Comparison of ENCODE assay signal across 8 mouse cellular contexts in the genomic region with DNA sequence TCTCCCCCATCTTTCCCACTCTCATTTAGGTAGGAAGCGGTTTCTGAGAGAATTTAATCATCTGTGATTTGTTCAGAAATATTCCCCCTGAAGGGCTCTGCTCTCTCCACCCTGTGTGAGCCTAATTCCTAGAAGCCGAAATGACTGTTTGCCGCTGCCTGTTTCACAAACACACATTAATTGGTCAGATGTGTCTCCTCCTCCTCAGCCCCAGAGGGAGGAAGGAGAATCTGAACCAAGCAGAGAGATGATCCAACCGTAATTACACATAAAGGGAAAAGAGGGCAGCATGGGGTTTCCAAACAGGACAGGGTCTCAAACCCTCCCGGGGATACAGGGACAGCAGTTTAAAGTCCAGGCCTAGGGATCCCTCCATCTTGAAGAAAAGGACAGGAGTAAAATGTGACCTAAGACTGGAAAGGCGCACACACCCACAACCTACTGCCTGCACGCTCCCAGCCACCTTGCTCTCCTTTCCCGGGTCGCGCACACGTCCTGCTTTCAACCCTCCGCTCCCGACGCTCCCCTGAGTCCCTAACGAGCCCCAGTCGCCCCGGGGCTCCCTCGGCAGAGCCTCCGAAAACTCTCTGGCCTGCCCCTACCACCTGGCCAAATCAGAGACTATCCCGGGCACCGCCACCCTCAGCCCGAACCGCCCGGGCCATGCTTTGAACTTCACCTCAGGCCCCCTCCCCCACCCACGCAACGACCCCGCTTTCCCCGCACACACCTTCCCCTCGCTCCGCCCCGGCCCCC. TPM values are rescaled to one million over a fixed set of nuclear protein-coding genes. Genes with fewer than 3 reads are reported as not detected.
DNase-seq lines count a peak whose midpoint lies in the region; ATAC-seq and TF ChIP-seq lines count a peak whose summit lies in the region.

No protein-coding gene starts in this region.

- H3K4me1 ChIP-seq in embryonic fibroblast, embryonic 13.5 days (ENCODE audit: control insufficient read depth, insufficient read depth, low read length) = no peaks in the 10 kb centered on the region; the same call in none of the 2 replicates
- H3K4me1 ChIP-seq in heart, embryonic 14.5 days (ENCODE audit: control insufficient read depth in 2 of 2, insufficient read depth in 2 of 2, low read length in 2 of 2) = peaks cover 7 to 44% of the 10 kb centered on the region in 2 experiments
- peaks cover 27% of the 10 kb centered on the region for H3K4me1 ChIP-seq in kidney, postnatal 0 days (replicated peaks; ENCODE audit: insufficient read depth, low read length)
- peaks cover 45% of the 10 kb centered on the region for H3K4me1 ChIP-seq in liver, postnatal 0 days (ENCODE audit: insufficient read depth)
- H3K4me1 ChIP-seq in neural tube, embryonic 13.5 days (replicated peaks) = peaks cover 58% of the 10 kb centered on the region
- H3K4me1 ChIP-seq in thymus, adult 2 months (replicated peaks; ENCODE audit: control insufficient read depth, insufficient read depth, low read length) = peaks cover 12% of the 10 kb centered on the region

- H3K9ac ChIP-seq in heart, embryonic 14.5 days (ENCODE audit: low read length) = peak overlapping the region; percentile 97
- peak overlapping the region; percentile 98 for H3K9ac ChIP-seq in kidney, postnatal 0 days (ENCODE audit: low read depth, low read length)
- H3K9ac ChIP-seq in liver, postnatal 0 days (replicated peaks) = peak overlapping the region; percentile 88
- peak overlapping the region; percentile 99 for H3K9ac ChIP-seq in neural tube, embryonic 13.5 days

- 0 out of 2 replicates have a peak, but pooled peaks have one; percentile 39 for ATAC-seq in heart, embryonic 14.5 days (ENCODE audit: insufficient number of reproducible peaks, insufficient read depth, low FRiP score, low read depth)
- ATAC-seq in kidney, postnatal 0 days (replicated peaks; ENCODE audit: low FRiP score, low read depth) = peak; percentile 44
- ATAC-seq in liver, postnatal 0 days = peak; percentile 59
- peak; percentile 74 for ATAC-seq in neural tube, embryonic 13.5 days (ENCODE audit: low read depth)

- peak overlapping the region; percentile 74 for H3K27ac ChIP-seq in embryonic fibroblast, embryonic 13.5 days (ENCODE audit: insufficient read depth, low read length)
- peak overlapping the region; percentile 94 to 99 for H3K27ac ChIP-seq in heart, embryonic 14.5 days (replicated peaks in 1 of 2; ENCODE audit: control insufficient read depth in 1 of 2, insufficient read depth in 1 of 2, low read depth in 2 of 2, low read length in 2 of 2)
- H3K27ac ChIP-seq in kidney, postnatal 0 days = peak overlapping the region; percentile 99
- H3K27ac ChIP-seq in liver, postnatal 0 days (ENCODE audit: low read depth) = peak overlapping the region; percentile 98
- peak overlapping the region; percentile 100 for H3K27ac ChIP-seq in neural tube, embryonic 13.5 days (replicated peaks)
- no peak overlapping the region for H3K27ac ChIP-seq in thymus, adult 2 months (ENCODE audit: control insufficient read depth, insufficient read depth, low read length)

- peak overlapping the region; percentile 82 for H3K4me3 ChIP-seq in embryonic fibroblast, embryonic 13.5 days (ENCODE audit: insufficient read depth, low read length)
- H3K4me3 ChIP-seq in heart, embryonic 14.5 days (ENCODE audit: control insufficient read depth in 1 of 2, insufficient read depth in 1 of 2, low read depth in 1 of 2, low read length in 2 of 2) = peak overlapping the region; percentile 90 to 98
- peak overlapping the region; percentile 97 for H3K4me3 ChIP-seq in kidney, postnatal 0 days (replicated peaks; ENCODE audit: low read depth, low read length)
- H3K4me3 ChIP-seq in liver, postnatal 0 days (ENCODE audit: low read depth, low read length) = peak overlapping the region; percentile 78
- peak overlapping the region; percentile 87 for H3K4me3 ChIP-seq in neural tube, embryonic 13.5 days
- H3K4me3 ChIP-seq in thymus, adult 2 months (ENCODE audit: control insufficient read depth, insufficient read depth, low read length) = peak overlapping the region; percentile 58

- no peaks in the 10 kb centered on the region for H3K27me3 ChIP-seq in heart, embryonic 14.5 days (ENCODE audit: control insufficient read depth, insufficient read depth, low read length)
- no peaks in the 10 kb centered on the region for H3K27me3 ChIP-seq in kidney, postnatal 0 days (ENCODE audit: insufficient read depth, low read length)
- H3K27me3 ChIP-seq in liver, postnatal 0 days (ENCODE audit: insufficient read depth, low read length) = no peaks in the 10 kb centered on the region
- no peaks in the 10 kb centered on the region for H3K27me3 ChIP-seq in neural tube, embryonic 13.5 days
- H3K27me3 ChIP-seq in thymus, adult 2 months (ENCODE audit: control insufficient read depth, insufficient read depth, low read length) = no peaks in the 10 kb centered on the region

- no peaks in the 10 kb centered on the region for H3K36me3 ChIP-seq in heart, embryonic 14.5 days (ENCODE audit: control insufficient read depth, insufficient read depth, low read length)
- no peaks in the 10 kb centered on the region for H3K36me3 ChIP-seq in kidney, postnatal 0 days (ENCODE audit: insufficient read depth, low read length)
- no peaks in the 10 kb centered on the region for H3K36me3 ChIP-seq in liver, postnatal 0 days (replicated peaks; ENCODE audit: insufficient read depth, low read length)
- H3K36me3 ChIP-seq in neural tube, embryonic 13.5 days = no peaks in the 10 kb centered on the region
- H3K36me3 ChIP-seq in thymus, adult 2 months (ENCODE audit: control insufficient read depth, insufficient read depth, low read length) = no peaks in the 10 kb centered on the region

- peak; percentile 61 for DNase-seq in ES-CJ7 (ENCODE audit: low read depth, low spot score)
- DNase-seq in brain, adult 2 months (ENCODE audit: low read depth, low spot score) = peak; percentile 83
- DNase-seq in kidney, postnatal 0 days (ENCODE audit: low spot score) = peak; percentile 93
- peak; percentile 51 for DNase-seq in liver, postnatal 0 days
- DNase-seq in thymus, adult 2 months = peak; percentile 52

- WGBS in heart, embryonic 14.5 days = 1% methylated on average over 31 of the region's 31 CpGs
- 1% methylated on average over 31 of the region's 31 CpGs for WGBS in kidney, postnatal 0 days
- under 1% methylated on average over 30 of the region's 31 CpGs for WGBS in liver, postnatal 0 days (ENCODE audit: insufficient replicate concordance)
- WGBS in neural tube, embryonic 13.5 days = 1% methylated on average over 29 of the region's 31 CpGs
- 2% methylated on average over 31 of the region's 31 CpGs for WGBS in thymus, adult 2 months

- no peak for TF ChIP-seq CTCF in embryonic fibroblast, embryonic 13.5 days (IDR thresholded peaks at IDR 0.05; ENCODE audit: borderline replicate concordance, insufficient read depth, low read length)
- peak; percentile 12; the same call in 1 of the 2 replicates for TF ChIP-seq CTCF in kidney, postnatal 0 days (IDR thresholded peaks at IDR 0.05; ENCODE audit: low read depth)
- TF ChIP-seq CTCF in liver, postnatal 0 days (IDR thresholded peaks at IDR 0.05; ENCODE audit: low read depth) = 0 out of 2 replicates have a peak, but pooled peaks have one; percentile 11
- TF ChIP-seq CTCF in thymus, adult 2 months (IDR thresholded peaks at IDR 0.05; ENCODE audit: borderline replicate concordance, control insufficient read depth, extremely low read depth, insufficient read depth, low read length, poor library complexity) = no peak

- TF ChIP-seq EP300 in liver, postnatal 0 days (IDR thresholded peaks at IDR 0.05; ENCODE audit: low read depth) = no peak

- H3K9me3 ChIP-seq in heart, embryonic 14.5 days (ENCODE audit: control insufficient read depth, low read length) = no peaks in the 10 kb centered on the region
- H3K9me3 ChIP-seq in kidney, postnatal 0 days (replicated peaks; ENCODE audit: low read length) = no peaks in the 10 kb centered on the region
- H3K9me3 ChIP-seq in liver, postnatal 0 days (ENCODE audit: low read length) = no peaks in the 10 kb centered on the region
- H3K9me3 ChIP-seq in neural tube, embryonic 13.5 days = no peaks in the 10 kb centered on the region

- H3K4me2 ChIP-seq in heart, embryonic 14.5 days (ENCODE audit: low read length) = peak overlapping the region; percentile 88
- peak overlapping the region; percentile 78 for H3K4me2 ChIP-seq in kidney, postnatal 0 days (ENCODE audit: low read length)
- peak overlapping the region; percentile 77 for H3K4me2 ChIP-seq in liver, postnatal 0 days (ENCODE audit: low read depth, low read length)
- peak overlapping the region; percentile 74 for H3K4me2 ChIP-seq in neural tube, embryonic 13.5 days

- peak; percentile 40; the same call in 1 of the 2 replicates for TF ChIP-seq POLR2A in embryonic fibroblast, embryonic 13.5 days (IDR thresholded peaks at IDR 0.05; ENCODE audit: low read depth, low read length)
- no peak for TF ChIP-seq POLR2A in thymus, adult 2 months (IDR thresholded peaks at IDR 0.05; ENCODE audit: control insufficient read depth, extremely low read depth, insufficient read depth, low read length, poor library complexity)

RNA-seq across cellular contexts. Expression of gene Zfp609, which starts 0.6 kb away (rescaled TPM):
- 22.7 and 30.4 TPM in 2 replicates for polyA plus RNA-seq in embryonic fibroblast, embryonic 13.5 days (2011; ENCODE audit: insufficient read length, low read depth, missing spikeins)
- 6.1 and 6.6 TPM in 2 replicates for polyA plus RNA-seq in heart, embryonic 14.5 days (2014; fragmentation: Nextera tagmentation; extraction: Ambion mirVana)
- polyA plus RNA-seq in kidney, postnatal 0 days (2015; fragmentation: Nextera tagmentation; extraction: Ambion mirVana) = 4.1 and 5.0 TPM in 2 replicates
- polyA plus RNA-seq in liver, postnatal 0 days (2015; fragmentation: Nextera tagmentation; extraction: Ambion mirVana) = 2.0 and 2.8 TPM in 2 replicates
- 8.6 and 10.0 TPM in 2 replicates for polyA plus RNA-seq in neural tube, embryonic 13.5 days (2015; fragmentation: Nextera tagmentation; extraction: Ambion mirVana)
- 8.0 and 10.8 TPM in 2 replicates for polyA plus RNA-seq in thymus, adult 2 months (2012; rRNA removed)

Comparison
In these comparisons a context has a peak if more than half of its experiments do, and no peak if none do; other contexts are left out.
1. CTCF ChIP-seq: peak in kidney, postnatal 0 days (single experiment) and liver, postnatal 0 days (single experiment); none in embryonic fibroblast, embryonic 13.5 days (single experiment) and thymus, adult 2 months (single experiment).
2. Peak in every context shown above with its lines, with median percentiles within 50 percentile points of each other: DNase-seq, H3K4me3 ChIP-seq, ATAC-seq, H3K4me2 ChIP-seq and H3K9ac ChIP-seq.